Mouse (Mus musculus) E14TG2a.4 (cell line): ENCODE results near the gene Rpl5.

ENCODE experiments used
- CTCF ChIP-seq: conservative IDR thresholded peaks from 2 replicates; pipeline ENCODE4 v1.5.1; 2014; ENCODE audit warnings: low read length
- NANOG ChIP-seq: IDR thresholded peaks from 2 replicates; pipeline ENCODE4 v1.6.1; 2014; ENCODE audit warnings: borderline replicate concordance, low read length, mixed read lengths

- TF ChIP-seq CTCF, result no peak
- no peak for TF ChIP-seq NANOG
Measured at GRCm38 (mm10) chr5:107950643-107951042, 50.3 kb downstream of the Rpl5 start.
